Mouse (Mus musculus): ENCODE measurements around the gene Ift27.

Ift27 gene

GRCm38 (mm10) chr15:78173972-78174886 lies at the start of gene Ift27:
Gene Ift27, minus strand, starts transcription at chr15:78174107.
- peak; percentile 98 to 99 for DNase-seq (ENCODE audit: low spot score in 2 of 2)

- no peak for DNase-seq (ENCODE audit: low spot score in 2 of 2)
These were observed 41.4 kb upstream of the Ift27 start for GRCm38 (mm10) chr15:78215269-78215668.

- DNase-seq (ENCODE audit: low spot score in 2 of 2): no peak
These were observed 37.5 kb upstream of the Ift27 start for GRCm38 (mm10) chr15:78211367-78211766.

GRCm38 (mm10) chr15:78210203-78210602 lies 36.3 kb upstream of the Ift27 start:
- DNase-seq (ENCODE audit: low spot score in 2 of 2): no peak

- no peak for DNase-seq (ENCODE audit: low spot score in 2 of 2)
These were observed 32.4 kb upstream of the Ift27 start, which contains the start of gene Pvalb for GRCm38 (mm10) chr15:78206312-78206711. Gene Pvalb, minus strand, starts transcription at chr15:78206400.

GRCm38 (mm10) chr15:78205192-78205591 lies 31.3 kb upstream of the Ift27 start:
- DNase-seq (ENCODE audit: low spot score in 2 of 2): peak in 1 of 2 experiments; percentile 30

- peak; percentile 29 to 36 for DNase-seq (ENCODE audit: low spot score in 2 of 2)
These were observed 30.3 kb upstream of the Ift27 start for GRCm38 (mm10) chr15:78204053-78204847.

- no peak for DNase-seq (ENCODE audit: low spot score in 2 of 2)
These were observed 21.4 kb upstream of the Ift27 start for GRCm38 (mm10) chr15:78195096-78195880.

GRCm38 (mm10) chr15:78194320-78194719 lies 20.4 kb upstream of the Ift27 start:
- DNase-seq (ENCODE audit: low spot score in 2 of 2): no peak

GRCm38 (mm10) chr15:78189636-78190035 lies 15.7 kb upstream of the Ift27 start:
- DNase-seq (ENCODE audit: low spot score in 2 of 2): no peak

- no peak for DNase-seq (ENCODE audit: low spot score in 2 of 2)
These were observed 14.6 kb upstream of the Ift27 start for GRCm38 (mm10) chr15:78188546-78188945.

GRCm38 (mm10) chr15:78186906-78187305 lies 13.0 kb upstream of the Ift27 start:
- no peak for DNase-seq (ENCODE audit: low spot score in 2 of 2)

GRCm38 (mm10) chr15:78185609-78186008 lies 11.7 kb upstream of the Ift27 start:
- DNase-seq (ENCODE audit: low spot score in 2 of 2): no peak

- peak in 1 of 2 experiments; percentile 37 for DNase-seq (ENCODE audit: low spot score in 2 of 2)
These were observed 10.9 kb upstream of the Ift27 start for GRCm38 (mm10) chr15:78184855-78185254.

- peak in 1 of 2 experiments; percentile 37 for DNase-seq (ENCODE audit: low spot score in 2 of 2)
These were observed 7.9 kb upstream of the Ift27 start for GRCm38 (mm10) chr15:78181701-78182405.

GRCm38 (mm10) chr15:78179775-78180174 lies 5.9 kb upstream of the Ift27 start:
- no peak for DNase-seq (ENCODE audit: low spot score in 2 of 2)

- peak; percentile 82 to 90 for DNase-seq (ENCODE audit: low spot score in 2 of 2)
These were observed 4.5 kb upstream of the Ift27 start for GRCm38 (mm10) chr15:78178397-78178796.

- DNase-seq (ENCODE audit: low spot score in 2 of 2): no peak
These were observed 3.4 kb upstream of the Ift27 start for GRCm38 (mm10) chr15:78177257-78177656.

GRCm38 (mm10) chr15:78174887-78175245 lies 959 bp upstream of the Ift27 start:
- DNase-seq (ENCODE audit: low spot score in 2 of 2): no peak

GRCm38 (mm10) chr15:78172899-78173817 lies 749 bp downstream of the Ift27 start:
- no peak for DNase-seq (ENCODE audit: low spot score in 2 of 2)

Data from right cerebral cortex, adult 2 months (tissue).